Mouse (Mus musculus): Measurements from ENCODE around the gene Wfdc3. TPM values are rescaled to one million over a fixed set of nuclear protein-coding genes. Genes with fewer than 3 reads are reported as not detected.

The Wfdc3 gene
- polyA plus RNA-seq, 1 experiment from 2014 or later = 1.3 TPM

GRCm38 (mm10) chr2:164757841-164758240, 12.1 kb upstream of the Wfdc3 start:
- H3K4me3 ChIP-seq = no peak overlapping the region
- no peaks in the 10 kb centered on the region for H3K4me1 ChIP-seq
- no peaks in the 10 kb centered on the region for H3K9me3 ChIP-seq
- no peak for ATAC-seq (replicated peaks)
- H3K4me2 ChIP-seq = no peak overlapping the region
- 97% methylated on average over 11 of the region's 11 CpGs for WGBS
- no peaks in the 10 kb centered on the region for H3K27me3 ChIP-seq (replicated peaks)
- H3K27ac ChIP-seq = no peak overlapping the region
- peaks cover 64% of the 10 kb centered on the region for H3K36me3 ChIP-seq (replicated peaks)
- no peak overlapping the region for H3K9ac ChIP-seq

DNA sequence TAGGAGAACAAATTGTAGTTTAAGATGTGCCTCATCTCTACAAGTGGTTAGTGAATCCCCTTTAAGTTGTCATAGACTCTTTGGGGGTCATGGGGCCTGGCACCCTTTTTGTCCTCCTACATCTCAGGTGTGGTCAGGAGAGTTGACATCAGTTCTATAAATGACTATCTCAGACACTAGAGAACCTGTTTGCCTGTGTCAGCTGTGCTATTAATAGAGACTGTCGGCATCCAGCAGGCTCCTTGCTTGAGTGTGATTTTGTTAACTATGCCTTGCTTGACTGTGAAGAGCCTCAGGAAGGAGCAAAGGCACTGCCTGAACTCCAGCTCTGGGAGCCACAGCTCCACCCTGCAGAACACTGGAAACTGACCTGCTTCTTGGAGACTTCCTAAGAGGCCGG, 9.1 kb upstream of the Wfdc3 start:
- WGBS = 88% methylated on average over 2 of the region's 2 CpGs
- Histone ChIP-seq H3K27me3 (replicated peaks) (no peaks in the 10 kb centered on the region), H3K4me3 (no peak overlapping the region), H3K9ac (no peak overlapping the region), H3K4me1 (no peaks in the 10 kb centered on the region), H3K36me3 (replicated peaks) (peaks cover 52% of the 10 kb centered on the region), H3K4me2 (no peak overlapping the region), H3K27ac (no peak overlapping the region), H3K9me3 (no peaks in the 10 kb centered on the region)
- ATAC-seq (replicated peaks) = no peak

DNA sequence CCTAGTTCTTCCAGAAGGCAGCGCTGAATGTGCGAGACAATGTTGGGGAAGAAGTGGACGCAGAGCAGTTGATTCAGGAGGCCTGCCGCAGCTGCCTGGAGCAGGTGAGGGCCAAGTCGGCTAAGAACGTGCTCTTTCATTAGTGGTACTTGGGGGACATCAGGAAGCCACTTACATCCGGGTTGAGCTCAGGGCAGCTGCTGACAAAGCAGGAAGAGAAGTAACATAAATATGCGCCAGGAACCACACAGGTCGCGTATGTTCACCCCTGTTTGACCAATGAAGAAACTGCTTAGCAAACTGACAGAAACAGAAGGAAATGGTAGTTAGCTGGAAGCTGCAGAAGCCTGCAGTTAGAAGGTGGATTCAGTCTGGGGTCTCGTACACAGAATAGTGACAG, 8.4 kb upstream of the Wfdc3 start:
- Histone ChIP-seq H3K27me3 (replicated peaks) (no peaks in the 10 kb centered on the region), H3K9me3 (no peaks in the 10 kb centered on the region), H3K4me3 (no peak overlapping the region), H3K36me3 (replicated peaks) (peaks cover 46% of the 10 kb centered on the region), H3K9ac (no peak overlapping the region), H3K4me2 (no peak overlapping the region), H3K4me1 (0 out of 2 replicates have a peak, but pooled peaks cover under 1% of the 10 kb centered on the region), H3K27ac (no peak overlapping the region)
- ATAC-seq (replicated peaks) = no peak
- 91% methylated on average over 11 of the region's 11 CpGs for WGBS

- Histone ChIP-seq H3K4me2 (no peak overlapping the region), H3K4me3 (no peak overlapping the region), H3K9ac (no peak overlapping the region), H3K27ac (no peak overlapping the region), H3K9me3 (no peaks in the 10 kb centered on the region), H3K27me3 (replicated peaks) (no peaks in the 10 kb centered on the region), H3K4me1 (peaks cover 15% of the 10 kb centered on the region), H3K36me3 (replicated peaks) (peaks cover 36% of the 10 kb centered on the region)
- no peak for ATAC-seq (replicated peaks)
- WGBS = 91% methylated on average over 2 of the region's 2 CpGs
These were observed 6.7 kb upstream of the Wfdc3 start for GRCm38 (mm10) chr2:164752454-164752853.

DNA sequence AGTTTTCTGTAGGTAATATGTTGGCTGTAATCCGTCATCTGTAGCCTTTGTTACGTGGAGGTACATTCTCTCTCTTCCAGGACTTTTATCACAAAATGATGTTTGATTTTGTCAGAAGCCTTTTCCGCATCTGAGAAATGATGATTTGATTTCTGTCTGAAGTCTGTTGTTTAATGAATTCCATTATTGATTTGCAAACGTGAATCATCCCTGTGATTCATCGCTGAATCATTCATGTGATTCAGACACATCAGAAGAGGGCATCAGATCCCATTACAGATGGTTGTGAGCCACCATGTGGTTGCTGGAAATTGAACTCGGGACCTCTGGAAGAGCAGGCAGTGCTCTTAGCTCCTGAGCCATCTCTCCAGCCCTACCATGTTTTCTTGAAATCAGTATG, 3.3 kb upstream of the Wfdc3 start:
- Histone ChIP-seq H3K4me1 (peaks cover 35% of the 10 kb centered on the region), H3K9me3 (no peaks in the 10 kb centered on the region), H3K4me2 (no peak overlapping the region), H3K27ac (no peak overlapping the region), H3K9ac (no peak overlapping the region), H3K4me3 (no peak overlapping the region), H3K36me3 (replicated peaks) (peaks cover 8% of the 10 kb centered on the region; the same call in 1 of the 2 replicates), H3K27me3 (replicated peaks) (no peaks in the 10 kb centered on the region)
- WGBS = 90% methylated on average over 6 of the region's 6 CpGs
- no peak for ATAC-seq (replicated peaks)

DNA sequence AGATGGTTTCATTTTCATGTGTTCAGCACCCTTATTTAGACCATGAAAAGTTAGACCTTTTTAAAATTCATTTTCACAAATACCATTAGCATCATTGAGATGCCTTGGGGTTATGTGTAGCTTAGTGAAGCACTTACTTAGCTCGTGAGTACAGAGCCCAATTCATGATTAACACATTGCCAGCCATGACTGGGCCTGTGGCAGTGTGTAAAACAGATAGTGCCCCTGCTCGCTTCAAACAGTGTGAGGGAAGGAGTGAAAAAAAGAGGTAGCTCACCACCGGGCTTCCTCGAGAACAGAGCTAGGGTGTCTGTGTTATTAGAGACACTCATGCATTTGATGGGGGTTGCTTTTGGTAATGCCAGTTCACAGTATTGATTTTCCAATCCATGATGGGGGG, 2.5 kb upstream of the Wfdc3 start:
- Histone ChIP-seq H3K4me1 (peaks cover 35% of the 10 kb centered on the region), H3K27me3 (replicated peaks) (no peaks in the 10 kb centered on the region), H3K4me3 (no peak overlapping the region), H3K27ac (no peak overlapping the region), H3K9me3 (no peaks in the 10 kb centered on the region), H3K36me3 (replicated peaks) (0 out of 2 replicates have a peak, but pooled peaks cover 6% of the 10 kb centered on the region), H3K9ac (no peak overlapping the region), H3K4me2 (no peak overlapping the region)
- 90% methylated on average over 4 of the region's 4 CpGs for WGBS
- no peak for ATAC-seq (replicated peaks)

DNA sequence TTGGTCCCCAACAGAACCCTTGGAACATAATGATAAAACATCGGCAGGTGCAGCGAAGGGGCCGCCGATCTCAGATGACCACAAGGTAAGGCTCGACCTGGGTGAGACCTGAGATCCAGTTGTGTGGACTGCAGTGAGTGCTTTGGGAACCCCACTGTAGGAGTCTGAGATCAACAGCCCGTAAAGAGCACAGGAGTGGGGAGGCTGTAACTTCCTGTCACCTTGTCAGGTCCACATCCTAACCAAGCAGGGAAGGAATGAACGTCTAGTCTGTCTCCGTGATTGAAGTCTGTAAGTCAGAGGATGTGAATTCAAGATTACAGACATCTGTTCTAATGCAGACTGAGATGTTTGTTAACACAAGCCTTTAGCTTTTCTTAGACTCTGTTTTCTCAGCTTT, 962 bp upstream of the Wfdc3 start:
- Histone ChIP-seq H3K4me2 (peak overlapping the region; percentile 90), H3K27me3 (replicated peaks) (no peaks in the 10 kb centered on the region), H3K9me3 (no peaks in the 10 kb centered on the region), H3K36me3 (replicated peaks) (0 out of 2 replicates have a peak, but pooled peaks cover 3% of the 10 kb centered on the region), H3K4me3 (peak overlapping the region; percentile 84), H3K27ac (no peak overlapping the region), H3K9ac (peak overlapping the region; percentile 94), H3K4me1 (peaks cover 35% of the 10 kb centered on the region)
- ATAC-seq (replicated peaks) = no peak
- WGBS = 59% methylated on average over 8 of the region's 8 CpGs

- WGBS = 76% methylated on average over 13 of the region's 13 CpGs
- Histone ChIP-seq H3K9me3 (no peaks in the 10 kb centered on the region), H3K27ac (0 out of 2 replicates have a peak overlapping the region, but pooled peaks have one; percentile 78), H3K9ac (peak overlapping the region; percentile 94), H3K4me1 (peaks cover 35% of the 10 kb centered on the region), H3K4me2 (peak overlapping the region; percentile 90), H3K36me3 (replicated peaks) (0 out of 2 replicates have a peak, but pooled peaks cover 3% of the 10 kb centered on the region), H3K4me3 (peak overlapping the region; percentile 84), H3K27me3 (replicated peaks) (no peaks in the 10 kb centered on the region)
- ATAC-seq (replicated peaks) = no peak
These were observed 744 bp downstream of the Wfdc3 start for GRCm38 (mm10) chr2:164744987-164745386.

- no peak overlapping the region for H3K4me2 ChIP-seq
- no peak overlapping the region for H3K9ac ChIP-seq
- H3K36me3 ChIP-seq (replicated peaks) = no peaks in the 10 kb centered on the region
- H3K27ac ChIP-seq = no peak overlapping the region
- H3K4me3 ChIP-seq = no peak overlapping the region
- ATAC-seq (replicated peaks) = no peak
- peaks cover 1% of the 10 kb centered on the region for H3K4me1 ChIP-seq
- no peaks in the 10 kb centered on the region for H3K27me3 ChIP-seq (replicated peaks)
- no peaks in the 10 kb centered on the region for H3K9me3 ChIP-seq
- 65% methylated on average over 7 of the region's 7 CpGs for WGBS
These were observed 5.9 kb downstream of the Wfdc3 start for GRCm38 (mm10) chr2:164739876-164740275.

DNA sequence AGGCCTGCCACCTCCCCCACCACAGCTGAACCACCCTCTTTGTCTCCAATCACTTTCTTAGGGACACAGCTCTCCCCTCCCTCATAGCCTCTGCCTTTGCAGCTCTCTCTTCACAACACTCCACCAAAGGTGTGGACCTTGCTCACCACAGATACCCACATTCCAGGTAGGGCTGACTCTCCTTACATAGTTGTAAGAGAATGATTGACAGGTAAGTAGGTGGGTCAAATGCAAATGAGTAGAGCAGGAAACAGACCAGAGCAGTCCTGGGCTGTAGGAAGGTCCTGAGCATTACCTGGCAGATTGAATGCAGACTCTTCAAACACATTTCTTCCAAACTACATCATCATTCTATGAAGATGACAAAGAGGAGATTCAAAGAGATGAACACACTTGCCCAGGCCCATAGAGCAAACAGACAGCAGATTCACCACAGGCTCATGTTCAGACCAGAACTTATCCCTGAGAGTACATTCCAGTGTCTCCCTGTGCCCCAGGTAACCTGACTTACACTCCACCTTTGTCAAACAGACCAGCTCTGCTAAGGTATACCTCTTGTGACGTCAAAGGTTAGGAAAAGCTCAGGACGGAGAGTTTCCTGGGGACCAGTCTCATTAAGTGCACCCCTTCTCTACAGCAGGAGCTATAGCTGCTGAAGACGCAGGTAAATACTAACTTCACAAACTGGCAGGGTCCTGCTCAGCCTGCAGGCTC, 8.2 kb downstream of the Wfdc3 start:
- no peaks in the 10 kb centered on the region for H3K4me1 ChIP-seq
- no peaks in the 10 kb centered on the region for H3K36me3 ChIP-seq (replicated peaks)
- H3K27me3 ChIP-seq (replicated peaks) = no peaks in the 10 kb centered on the region
- H3K9ac ChIP-seq = no peak overlapping the region
- H3K4me2 ChIP-seq = no peak overlapping the region
- no peak overlapping the region for H3K27ac ChIP-seq
- WGBS = 75% methylated on average over 3 of the region's 3 CpGs
- H3K9me3 ChIP-seq = no peaks in the 10 kb centered on the region
- no peak overlapping the region for H3K4me3 ChIP-seq
- no peak for ATAC-seq (replicated peaks)

DNA sequence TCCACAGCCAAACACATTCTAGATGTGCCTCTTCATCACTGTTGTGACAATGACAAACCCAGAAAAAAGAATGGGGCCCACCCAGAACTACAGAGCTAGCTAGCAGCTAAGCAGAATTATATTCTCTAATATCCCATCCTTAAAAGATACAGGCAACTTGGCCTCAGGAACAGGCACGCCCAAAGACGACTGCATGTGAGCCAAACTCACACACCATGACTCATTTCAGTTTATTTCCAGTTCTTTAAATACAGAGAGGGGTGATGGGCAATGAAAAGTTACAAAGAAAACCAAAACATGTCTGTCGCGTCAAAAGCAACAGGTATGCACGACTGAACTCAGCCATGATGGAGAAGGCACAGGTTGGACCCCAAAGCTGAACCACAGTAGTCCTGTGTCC, 10.3 kb downstream of the Wfdc3 start:
- no peak for ATAC-seq (replicated peaks)
- no peak overlapping the region for H3K4me3 ChIP-seq
- 90% methylated on average over 5 of the region's 5 CpGs for WGBS
- no peaks in the 10 kb centered on the region for H3K36me3 ChIP-seq (replicated peaks)
- no peak overlapping the region for H3K4me2 ChIP-seq
- no peaks in the 10 kb centered on the region for H3K9me3 ChIP-seq
- H3K4me1 ChIP-seq = no peaks in the 10 kb centered on the region
- no peaks in the 10 kb centered on the region for H3K27me3 ChIP-seq (replicated peaks)
- no peak overlapping the region for H3K27ac ChIP-seq
- H3K9ac ChIP-seq = no peak overlapping the region

- no peak overlapping the region for H3K4me2 ChIP-seq
- H3K9me3 ChIP-seq = no peaks in the 10 kb centered on the region
- H3K36me3 ChIP-seq (replicated peaks) = no peaks in the 10 kb centered on the region
- WGBS = 90% methylated on average over 5 of the region's 5 CpGs
- H3K27ac ChIP-seq = no peak overlapping the region
- no peak overlapping the region for H3K4me3 ChIP-seq
- no peaks in the 10 kb centered on the region for H3K4me1 ChIP-seq
- no peak overlapping the region for H3K9ac ChIP-seq
- no peak for ATAC-seq (replicated peaks)
- H3K27me3 ChIP-seq (replicated peaks) = no peaks in the 10 kb centered on the region
These were observed 10.9 kb downstream of the Wfdc3 start for GRCm38 (mm10) chr2:164734839-164735238.

DNA sequence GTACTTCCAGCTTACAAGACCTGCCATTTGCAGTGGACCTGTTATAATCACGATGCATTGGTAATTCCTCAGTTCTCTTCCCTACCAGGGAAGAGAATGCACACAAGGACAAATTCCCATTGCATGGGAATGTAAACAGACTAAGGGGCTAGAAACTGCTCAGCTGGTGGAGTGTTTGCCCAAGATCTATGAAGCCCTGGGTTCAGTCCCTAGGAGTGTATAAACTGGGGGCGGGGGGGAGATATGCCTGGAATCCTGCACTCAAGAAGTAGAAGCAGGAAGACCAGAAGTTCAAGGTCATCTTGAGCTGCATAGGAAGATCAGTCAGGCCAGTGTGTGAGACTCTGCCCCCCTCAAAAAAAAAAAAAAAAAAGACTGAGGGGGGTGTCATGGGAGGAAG, 12.5 kb downstream of the Wfdc3 start:
- ATAC-seq (replicated peaks) = no peak

More for the DNA sequence above, 12.5 kb downstream of the Wfdc3 start:
- no peaks in the 10 kb centered on the region for H3K9me3 ChIP-seq
- no peak overlapping the region for H3K4me3 ChIP-seq
- no peaks in the 10 kb centered on the region for H3K27me3 ChIP-seq (replicated peaks)
- H3K36me3 ChIP-seq (replicated peaks) = no peaks in the 10 kb centered on the region
- H3K27ac ChIP-seq = no peak overlapping the region
- WGBS = 93% methylated on average over 2 of the region's 2 CpGs
- no peaks in the 10 kb centered on the region for H3K4me1 ChIP-seq
- no peak overlapping the region for H3K4me2 ChIP-seq
- H3K9ac ChIP-seq = no peak overlapping the region

Measured in midbrain, embryonic 15.5 days (tissue).